Mouse (Mus musculus) G1E (cell line): ENCODE measurements around the gene Adamtsl4. TPM values are rescaled to one million over a fixed set of nuclear protein-coding genes. Genes with fewer than 3 reads are reported as not detected.

Source experiments
- ATAC-seq: 2 replicates; pipeline ENCODE4 v1.8.0; 2016; ENCODE audit warnings: mild to moderate bottlenecking; ENCODE audit not compliant: insufficient number of reproducible peaks, poor library complexity, low FRiP score, severe bottlenecking; ENCODE audit errors: extremely low read depth
- DNase-seq: peaks from one replicate; pipeline ENCODE4 v3.0.0; 2012; ENCODE audit warnings: low spot score
- H3K27me3 ChIP-seq: 2 replicates; pipeline ENCODE4 v1.6.1; 2012; ENCODE audit warnings: mild to moderate bottlenecking, low read length, inconsistent platforms; ENCODE audit not compliant: insufficient read depth
- H3K36me3 ChIP-seq: replicated peaks from 2 replicates; pipeline ENCODE3; 2012; ENCODE audit warnings: mild to moderate bottlenecking, inconsistent platforms
- H3K4me1 ChIP-seq: 2 replicates; pipeline ENCODE4 v1.6.1; 2012; ENCODE audit warnings: low read depth, low read length, inconsistent platforms, mixed read lengths; ENCODE audit not compliant: insufficient read depth
- H3K4me3 ChIP-seq: 2 replicates; pipeline ENCODE4 v1.5.1; 2012; ENCODE audit warnings: low read depth, mild to moderate bottlenecking, inconsistent platforms, low read length, moderate library complexity, mixed read lengths
- H3K9me3 ChIP-seq: replicated peaks from 2 replicates; pipeline ENCODE4 v1.6.1; 2012; ENCODE audit warnings: inconsistent platforms
- CTCF ChIP-seq: IDR thresholded peaks from 2 replicates; pipeline ENCODE4 v1.5.1; 2012; ENCODE audit warnings: low read depth, low read length, inconsistent platforms, mixed read lengths
- GATA1 ChIP-seq: IDR thresholded peaks from 2 replicates; pipeline ENCODE4 v1.6.1; 2012; ENCODE audit warnings: borderline replicate concordance, low read length, inconsistent platforms, mixed read lengths
- GATA2 ChIP-seq: IDR thresholded peaks from 2 replicates; pipeline ENCODE4 v1.6.1; 2012; ENCODE audit warnings: low read depth, low read length, inconsistent platforms, borderline replicate concordance
- POLR2AphosphoS5 ChIP-seq: IDR thresholded peaks from 2 replicates; pipeline ENCODE4 v1.6.1; 2012; ENCODE audit warnings: low read depth, low read length, inconsistent platforms; ENCODE audit not compliant: insufficient replicate concordance
- TAL1 ChIP-seq: conservative IDR thresholded peaks from 2 replicates; pipeline ENCODE4 v1.6.1; 2012; ENCODE audit warnings: low read depth, low read length, inconsistent platforms, mixed read lengths
- polyA plus RNA-seq: library from polyadenylated mRNA; stranded (reverse); fragments of >175 nt; gene quantifications from 2 replicates; pipeline ENCODE4 v1.2.3, GENCODE M21; 2012
- total RNA-seq, 2 experiments: library from RNA; stranded (forward) in 1 of 2; stranded (reverse) in 1 of 2; fragments of 200-1000 nt in 1 of 2; fragments of >200 nt in 1 of 2; fragmentation: Nextera tagmentation in 1 of 2; gene quantifications; 2 replicates each; pipeline ENCODE4 v1.2.3; 2014 to 2017

Gene Adamtsl4
- total and polyA plus RNA-seq, 3 experiments = 0.11 TPM; not detected in 2

GRCm38 (mm10) chr3:95627763-95628162, 60.0 kb downstream of the Adamtsl4 start:
- Histone ChIP-seq H3K9me3 (no peaks in the 10 kb centered on the region), H3K4me3 (no peak overlapping the region), H3K4me1 (peaks cover 48% of the 10 kb centered on the region), H3K27me3 (no peaks in the 10 kb centered on the region), H3K36me3 (peaks cover 69% of the 10 kb centered on the region)
- DNase-seq (no peak), ATAC-seq (no peak)
- TF ChIP-seq GATA1 = no peak
- no peak for TF ChIP-seq TAL1
- no peak for TF ChIP-seq POLR2AphosphoS5
- no peak for TF ChIP-seq CTCF
- TF ChIP-seq GATA2 = no peak

Other genes with a start within 250 kb of the Adamtsl4 start
- not detected in 2 replicates for gene Ctsk, start 188.7 kb downstream of the Adamtsl4 start, total RNA-seq (2014; fragmentation: Nextera tagmentation)
- 0.16 and 0.17 TPM in 2 replicates for gene Ctsk, start 188.7 kb downstream of the Adamtsl4 start, total RNA-seq (2017)
- not detected in 2 replicates for gene Ctsk, start 188.7 kb downstream of the Adamtsl4 start, polyA plus RNA-seq
- gene Ctss, start 161.1 kb downstream of the Adamtsl4 start, total RNA-seq (2014; fragmentation: Nextera tagmentation) = not detected in 2 replicates
- gene Ctss, start 161.1 kb downstream of the Adamtsl4 start, total RNA-seq (2017) = 0.41 and 0.66 TPM in 2 replicates
- not detected in 2 replicates for gene Ctss, start 161.1 kb downstream of the Adamtsl4 start, polyA plus RNA-seq
- gene Hormad1, start 128.2 kb downstream of the Adamtsl4 start, total RNA-seq (2014; fragmentation: Nextera tagmentation) = not detected in 2 replicates
- 0.11 TPM in 1 of 2 replicates, not detected in the other for gene Hormad1, start 128.2 kb downstream of the Adamtsl4 start, total RNA-seq (2017)
- not detected in 2 replicates for gene Hormad1, start 128.2 kb downstream of the Adamtsl4 start, polyA plus RNA-seq
- gene Golph3l, start 99.0 kb downstream of the Adamtsl4 start, total RNA-seq (2014; fragmentation: Nextera tagmentation) = 115 and 117 TPM in 2 replicates
- 72.1 and 79.0 TPM in 2 replicates for gene Golph3l, start 99.0 kb downstream of the Adamtsl4 start, total RNA-seq (2017)
- gene Golph3l, start 99.0 kb downstream of the Adamtsl4 start, polyA plus RNA-seq = 2.3 and 2.4 TPM in 2 replicates
- gene Ensa, start 62.9 kb downstream of the Adamtsl4 start, total RNA-seq (2014; fragmentation: Nextera tagmentation) = 99.9 and 104 TPM in 2 replicates
- gene Ensa, start 62.9 kb downstream of the Adamtsl4 start, total RNA-seq (2017) = 109 and 133 TPM in 2 replicates
- 19.2 and 20.4 TPM in 2 replicates for gene Ensa, start 62.9 kb downstream of the Adamtsl4 start, polyA plus RNA-seq
- gene Mcl1, start 29.1 kb downstream of the Adamtsl4 start, total RNA-seq (2014; fragmentation: Nextera tagmentation) = 296 and 335 TPM in 2 replicates
- gene Mcl1, start 29.1 kb downstream of the Adamtsl4 start, total RNA-seq (2017) = 263 and 280 TPM in 2 replicates
- gene Mcl1, start 29.1 kb downstream of the Adamtsl4 start, polyA plus RNA-seq = 264 and 420 TPM in 2 replicates
- gene Ecm1, start 51.7 kb upstream of the Adamtsl4 start, total RNA-seq (2014; fragmentation: Nextera tagmentation) = 3.6 and 7.4 TPM in 2 replicates
- gene Ecm1, start 51.7 kb upstream of the Adamtsl4 start, total RNA-seq (2017) = 2.4 and 4.0 TPM in 2 replicates
- 19.5 and 20.5 TPM in 2 replicates for gene Ecm1, start 51.7 kb upstream of the Adamtsl4 start, polyA plus RNA-seq
- 47.2 and 69.0 TPM in 2 replicates for gene Tars2, start 72.3 kb upstream of the Adamtsl4 start, total RNA-seq (2014; fragmentation: Nextera tagmentation)
- gene Tars2, start 72.3 kb upstream of the Adamtsl4 start, total RNA-seq (2017) = 52.3 and 56.6 TPM in 2 replicates
- 38.3 and 69.7 TPM in 2 replicates for gene Tars2, start 72.3 kb upstream of the Adamtsl4 start, polyA plus RNA-seq
- gene Rprd2, start 130.9 kb upstream of the Adamtsl4 start, total RNA-seq (2014; fragmentation: Nextera tagmentation) = 116 and 144 TPM in 2 replicates
- gene Rprd2, start 130.9 kb upstream of the Adamtsl4 start, total RNA-seq (2017) = 18.6 and 28.0 TPM in 2 replicates
- gene Rprd2, start 130.9 kb upstream of the Adamtsl4 start, polyA plus RNA-seq = 6.9 and 9.1 TPM in 2 replicates
- gene Prpf3, start 168.0 kb upstream of the Adamtsl4 start, total RNA-seq (2014; fragmentation: Nextera tagmentation) = 77.2 and 88.7 TPM in 2 replicates
- gene Prpf3, start 168.0 kb upstream of the Adamtsl4 start, total RNA-seq (2017) = 50.0 and 68.3 TPM in 2 replicates
- gene Prpf3, start 168.0 kb upstream of the Adamtsl4 start, polyA plus RNA-seq = 13.9 and 17.5 TPM in 2 replicates
- 40.2 and 41.8 TPM in 2 replicates for gene Mrps21, start 183.6 kb upstream of the Adamtsl4 start, total RNA-seq (2014; fragmentation: Nextera tagmentation)
- 624 and 639 TPM in 2 replicates for gene Mrps21, start 183.6 kb upstream of the Adamtsl4 start, total RNA-seq (2017)
- gene Mrps21, start 183.6 kb upstream of the Adamtsl4 start, polyA plus RNA-seq = 43.8 and 190 TPM in 2 replicates
- gene Ciart, start 194.3 kb upstream of the Adamtsl4 start, total RNA-seq (2014; fragmentation: Nextera tagmentation) = not detected in 2 replicates
- gene Ciart, start 194.3 kb upstream of the Adamtsl4 start, total RNA-seq (2017) = 1.3 TPM in 2 replicates
- 0.07 and 0.31 TPM in 2 replicates for gene Ciart, start 194.3 kb upstream of the Adamtsl4 start, polyA plus RNA-seq
- 1.6 and 3.9 TPM in 2 replicates for gene BC028528, start 204.1 kb upstream of the Adamtsl4 start, total RNA-seq (2014; fragmentation: Nextera tagmentation)
- gene BC028528, start 204.1 kb upstream of the Adamtsl4 start, total RNA-seq (2017) = 7.5 and 9.3 TPM in 2 replicates
- not detected in 2 replicates for gene BC028528, start 204.1 kb upstream of the Adamtsl4 start, polyA plus RNA-seq
- 27.5 and 35.0 TPM in 2 replicates for gene Aph1a, start 206.1 kb upstream of the Adamtsl4 start, total RNA-seq (2014; fragmentation: Nextera tagmentation)
- gene Aph1a, start 206.1 kb upstream of the Adamtsl4 start, total RNA-seq (2017) = 26.5 and 27.5 TPM in 2 replicates
- gene Aph1a, start 206.1 kb upstream of the Adamtsl4 start, polyA plus RNA-seq = 90.6 and 102 TPM in 2 replicates
- gene Car14, start 216.8 kb upstream of the Adamtsl4 start, total RNA-seq (2014; fragmentation: Nextera tagmentation) = not detected in 2 replicates
- 0.11 TPM in 1 of 2 replicates, not detected in the other for gene Car14, start 216.8 kb upstream of the Adamtsl4 start, total RNA-seq (2017)
- gene Car14, start 216.8 kb upstream of the Adamtsl4 start, polyA plus RNA-seq = not detected in 2 replicates
- 94.7 and 114 TPM in 2 replicates for gene Anp32e, start 241.3 kb upstream of the Adamtsl4 start, total RNA-seq (2014; fragmentation: Nextera tagmentation)
- gene Anp32e, start 241.3 kb upstream of the Adamtsl4 start, total RNA-seq (2017) = 91.8 and 180 TPM in 2 replicates
- 210 and 405 TPM in 2 replicates for gene Anp32e, start 241.3 kb upstream of the Adamtsl4 start, polyA plus RNA-seq